ENCODE assay signal across 24 mouse cellular contexts in genomic region chr4:135326046-135326445, GRCm38 (mm10).
"Had no signal": no experiment of that assay in that cellular context is flagged by ENCODE, and none has a peak within 500 bp of the region (broad histone marks: within the 10 kb centered on the region; RNA-seq: fewer than 3 reads in every experiment).

No protein-coding gene starts in this region.

- H3K4me1 ChIP-seq: limb, embryonic 12.5 days; limb, embryonic 15.5 days; midbrain, embryonic 12.5 days; midbrain, embryonic 15.5 days; neural tube, embryonic 12.5 days; neural tube, embryonic 15.5 days had no signal

- H3K4me3 ChIP-seq: limb, embryonic 12.5 days; limb, embryonic 15.5 days; liver, embryonic 15.5 days; megakaryocyte, embryonic 14.5 days; midbrain, embryonic 12.5 days; midbrain, embryonic 15.5 days; neural tube, embryonic 12.5 days; neural tube, embryonic 15.5 days had no signal

- H3K27ac ChIP-seq: limb, embryonic 12.5 days; limb, embryonic 15.5 days; liver, embryonic 15.5 days; midbrain, embryonic 12.5 days; midbrain, embryonic 15.5 days; neural tube, embryonic 12.5 days; neural tube, embryonic 15.5 days; stomach, postnatal 0 days had no signal

- DNase-seq: kidney, adult 18-20 months; kidney, adult 9 months; kidney, postnatal 14 days; kidney, postnatal 4 days; lung, embryonic 14.5 days; lung, postnatal 10 days; lung, postnatal 36 days; right cerebral cortex, adult 18-20 months; right cerebral cortex, postnatal 14 days; right cerebral cortex, postnatal 4 days; thymus, adult 2 months; thymus, postnatal 14 days; thymus, postnatal 4 days had no signal

- H3K4me2 ChIP-seq: limb, embryonic 12.5 days; limb, embryonic 15.5 days; liver, embryonic 15.5 days; lung, embryonic 14.5 days; midbrain, embryonic 12.5 days; midbrain, embryonic 15.5 days; neural tube, embryonic 12.5 days; neural tube, embryonic 15.5 days had no signal

- H3K27me3 ChIP-seq: limb, embryonic 12.5 days; limb, embryonic 15.5 days; liver, embryonic 15.5 days; megakaryocyte, embryonic 14.5 days; midbrain, embryonic 12.5 days; midbrain, embryonic 15.5 days; neural tube, embryonic 12.5 days; neural tube, embryonic 15.5 days had no signal

- ATAC-seq: inflammation-experienced regulatory T-cells, adult 6 months; intestine, embryonic 16.5 days; midbrain, embryonic 15.5 days had no signal

- H3K9ac ChIP-seq: limb, embryonic 12.5 days; limb, embryonic 15.5 days; liver, embryonic 15.5 days; lung, embryonic 14.5 days; midbrain, embryonic 12.5 days; midbrain, embryonic 15.5 days; neural tube, embryonic 12.5 days; neural tube, embryonic 15.5 days had no signal

- H3K9me3 ChIP-seq: limb, embryonic 12.5 days; limb, embryonic 15.5 days; liver, embryonic 15.5 days; megakaryocyte, embryonic 14.5 days; midbrain, embryonic 12.5 days; midbrain, embryonic 15.5 days; neural tube, embryonic 12.5 days; neural tube, embryonic 15.5 days had no signal
